Mouse (Mus musculus) cerebellum, postnatal 10 days (tissue): ENCODE measurements around the gene Ascc1.

ENCODE experiments used
- DNase-seq, 2 experiments: peaks; one replicate each; pipeline ENCODE4 v3.0.0; 2021; ENCODE audit warnings: mixed read lengths in 2 of 2

The Ascc1 gene

GRCm38 (mm10) chr10:60080982-60081825, 78.6 kb downstream of the Ascc1 start:
- DNase-seq, result peak; percentile 56 to 67

DNA sequence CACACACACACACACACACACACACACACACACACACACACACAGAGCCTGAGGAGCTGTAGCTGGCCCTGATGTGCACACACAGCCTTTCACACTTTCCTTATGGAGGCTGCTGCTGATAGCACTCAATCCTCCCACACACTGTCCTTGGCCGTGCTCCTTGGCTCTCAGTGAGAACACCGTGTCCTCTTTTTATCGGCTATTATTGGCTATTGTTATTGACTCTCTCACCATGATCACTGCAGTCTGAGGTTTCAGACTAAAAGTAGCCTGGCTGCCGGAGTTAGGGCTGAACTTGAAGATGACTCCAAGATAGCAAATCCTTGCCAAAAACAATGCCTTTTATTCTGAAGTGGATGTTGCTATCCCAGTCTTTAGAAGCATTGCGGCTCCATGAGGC, 79.3 kb downstream of the Ascc1 start:
- DNase-seq, result no peak

DNA sequence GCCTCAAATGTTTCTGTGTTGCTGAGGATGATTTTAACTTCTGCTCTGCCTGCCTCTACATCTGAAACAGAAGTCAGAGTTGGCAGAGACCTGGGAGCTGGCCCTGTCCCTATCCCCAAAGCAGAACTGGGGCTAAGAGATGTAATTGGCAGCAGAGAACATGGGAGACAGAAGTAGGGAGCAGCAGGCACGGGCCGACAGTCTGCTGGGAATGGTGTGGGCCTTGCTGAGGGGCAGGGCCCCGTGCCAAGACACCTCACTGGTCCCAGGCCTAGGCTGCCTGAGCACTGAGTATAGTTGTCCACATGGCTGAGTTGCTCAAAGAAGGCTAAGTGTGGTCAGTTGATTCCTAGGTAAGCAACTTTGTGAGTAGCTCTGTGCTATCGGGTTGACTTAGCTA, 81.5 kb downstream of the Ascc1 start:
- DNase-seq, result peak; percentile 51 to 70

- DNase-seq, result peak; percentile 32 to 52
Observed at GRCm38 (mm10) chr10:60092311-60092710, 89.7 kb downstream of the Ascc1 start.

- no peak for DNase-seq
Observed at GRCm38 (mm10) chr10:60093751-60094150, 91.1 kb downstream of the Ascc1 start.

- no peak for DNase-seq
Observed at GRCm38 (mm10) chr10:60095558-60095957, 93.0 kb downstream of the Ascc1 start.

- no peak for DNase-seq
Observed at GRCm38 (mm10) chr10:60096302-60096701, 93.7 kb downstream of the Ascc1 start.

DNA sequence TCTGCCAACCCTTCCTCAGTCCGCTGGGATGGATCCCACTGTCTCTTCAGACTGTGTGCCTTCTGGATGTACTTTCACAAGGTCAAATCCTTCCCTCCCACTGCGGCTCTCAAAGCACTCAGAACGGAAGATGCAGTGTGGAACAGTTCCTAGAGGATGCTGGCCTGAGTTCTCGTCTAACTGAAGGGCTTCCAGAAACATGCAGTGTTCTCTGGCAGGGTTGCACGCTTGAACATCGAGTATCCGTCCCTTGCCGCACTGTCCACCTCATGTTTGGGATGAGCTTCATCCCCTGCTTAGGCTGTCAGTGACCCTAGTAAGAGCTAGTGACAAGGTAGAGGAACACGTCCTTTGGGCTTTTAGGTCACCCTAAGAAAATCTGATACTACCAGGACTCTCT, 94.5 kb downstream of the Ascc1 start:
- DNase-seq, result peak; percentile 63 to 69

- DNase-seq, result no peak
Observed at GRCm38 (mm10) chr10:60097774-60098173, 95.2 kb downstream of the Ascc1 start.

GRCm38 (mm10) chr10:60105391-60106145, 103.0 kb downstream of the Ascc1 start:
- peak; percentile 36 to 39 for DNase-seq

DNA sequence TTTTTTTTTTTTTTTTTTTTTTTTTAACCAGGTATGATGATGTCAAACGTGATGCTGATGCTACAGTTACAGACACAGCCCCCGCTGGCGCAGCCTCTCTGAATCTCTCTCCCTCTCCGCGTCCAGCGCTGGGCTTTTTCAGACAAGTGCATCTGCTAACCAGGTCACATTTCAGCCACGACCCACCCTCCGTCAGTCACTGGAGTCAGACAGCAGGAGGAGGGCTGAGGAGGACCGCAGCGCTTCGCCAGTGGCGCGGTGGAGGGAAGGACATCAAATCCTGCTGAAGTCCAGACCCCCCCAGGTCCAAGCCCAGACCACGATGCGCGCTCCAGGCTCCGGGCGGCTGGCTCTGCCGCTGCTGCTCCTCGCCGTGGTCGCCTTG, 103.5 kb downstream of the Ascc1 start, which contains the start of gene Spock2:
TSS of gene Spock2 (plus strand) at position 74 of the 385 bp plus-strand sequence.
- DNase-seq, result peak in 1 of 2 experiments; percentile 81

GRCm38 (mm10) chr10:60106531-60107186, 104.1 kb downstream of the Ascc1 start:
- DNase-seq, result peak; percentile 76 to 82

GRCm38 (mm10) chr10:60107448-60107847, 104.8 kb downstream of the Ascc1 start:
- peak; percentile 78 to 79 for DNase-seq

DNA sequence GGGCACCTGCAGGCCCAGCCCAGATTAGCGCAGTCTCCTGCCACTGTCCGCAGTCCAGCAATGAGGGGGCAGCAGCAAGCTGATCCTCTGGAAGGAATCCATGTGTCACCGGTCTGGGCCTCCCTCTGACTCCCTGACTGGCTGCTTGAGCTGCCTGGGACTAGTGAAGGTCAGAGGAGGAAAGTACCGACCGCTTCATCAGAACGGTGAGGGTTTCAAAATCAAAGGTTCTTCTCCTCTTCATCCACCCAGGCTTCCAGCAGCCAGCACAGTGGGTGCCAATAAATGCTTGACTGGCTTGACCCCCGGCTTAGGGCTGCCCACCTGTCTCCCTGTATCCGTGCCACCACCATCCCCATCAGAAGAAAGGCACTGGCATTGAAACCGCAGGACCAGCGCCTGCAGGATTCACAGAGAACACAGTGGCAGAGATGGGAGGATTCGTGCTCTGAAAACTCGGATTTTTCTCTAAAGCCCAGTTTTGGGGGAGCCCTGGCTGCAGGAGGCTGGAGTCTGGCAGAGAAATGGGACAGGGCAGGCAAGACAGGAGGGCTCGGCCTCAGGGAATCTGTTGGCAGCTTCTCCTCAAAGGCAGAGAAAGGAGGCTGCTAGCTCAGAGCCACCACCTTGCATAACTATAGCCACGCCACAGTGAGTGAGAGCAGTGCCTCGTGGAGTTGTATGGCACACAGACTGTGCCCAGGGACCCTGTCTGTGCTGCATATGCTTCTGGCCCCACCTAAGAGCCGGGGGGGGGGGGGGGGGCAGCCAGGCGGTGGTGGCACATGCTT, 105.9 kb downstream of the Ascc1 start:
- DNase-seq, result peak; percentile 75 to 85

GRCm38 (mm10) chr10:60109336-60109735, 106.7 kb downstream of the Ascc1 start:
- peak in 1 of 2 experiments; percentile 44 for DNase-seq

DNA sequence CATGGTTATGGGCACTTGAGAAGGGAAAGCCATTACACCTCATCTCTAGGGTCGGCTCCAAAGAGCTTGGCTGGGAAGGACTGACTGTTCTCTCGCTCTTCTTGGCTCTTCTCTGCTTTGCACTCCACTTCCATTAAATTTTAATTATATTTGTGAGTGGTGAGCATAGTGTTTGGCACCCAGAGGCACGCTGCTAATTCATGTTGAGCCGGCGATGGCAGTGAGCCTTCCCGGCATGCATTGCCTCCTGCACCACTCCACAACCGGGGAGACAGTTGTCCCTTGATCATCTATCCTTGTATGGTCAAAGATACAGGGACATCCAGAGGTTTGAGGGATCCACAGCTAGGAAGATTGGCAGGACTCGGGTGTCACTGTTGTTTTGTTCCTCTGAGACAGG, 107.4 kb downstream of the Ascc1 start:
- DNase-seq, result peak; percentile 36 to 48

GRCm38 (mm10) chr10:60110908-60111475, 108.4 kb downstream of the Ascc1 start:
- DNase-seq, result peak in 1 of 2 experiments; percentile 23

GRCm38 (mm10) chr10:60113965-60114690, 111.5 kb downstream of the Ascc1 start:
- no peak for DNase-seq

DNA sequence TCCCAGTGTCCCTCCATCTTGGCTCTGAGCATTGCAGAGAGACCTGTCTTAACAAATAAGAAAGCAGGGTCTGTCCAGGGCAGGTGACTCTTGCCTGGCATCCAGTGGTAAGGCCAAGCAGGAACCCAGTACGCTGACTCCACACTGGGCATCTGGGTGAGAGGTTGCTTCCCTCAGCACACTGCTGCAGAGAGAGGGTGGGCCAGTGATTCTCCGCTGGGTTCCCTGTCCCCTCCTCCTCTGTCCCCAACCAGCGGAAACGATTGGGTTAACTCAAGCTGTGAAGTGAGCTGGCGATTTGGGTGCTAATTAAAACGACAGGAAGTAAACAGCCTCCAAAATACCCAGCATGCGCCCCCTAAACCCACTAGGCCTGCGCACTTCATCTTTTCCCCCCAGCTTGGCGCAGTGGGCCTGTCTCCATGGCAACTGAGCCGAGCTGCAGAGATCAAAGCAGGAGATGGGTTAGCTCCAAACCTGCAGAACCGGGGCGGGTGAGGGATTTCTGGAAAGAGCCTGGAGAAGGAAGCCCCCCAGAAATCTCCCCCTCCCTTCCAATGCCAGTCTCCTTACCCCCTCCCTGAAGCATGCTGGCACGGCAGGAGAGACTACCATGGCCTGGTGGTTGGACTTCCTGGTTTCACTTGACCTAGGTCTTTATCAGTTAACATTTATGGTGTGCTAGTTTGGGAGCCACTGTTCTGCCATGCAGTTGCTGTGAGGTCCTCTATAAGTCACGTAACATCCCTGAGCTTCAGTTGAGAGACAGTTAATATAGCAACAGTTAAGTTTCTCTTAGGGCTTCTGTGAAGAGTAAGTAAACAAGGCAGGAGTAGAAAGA, 113.0 kb downstream of the Ascc1 start:
- peak; percentile 87 to 93 for DNase-seq

DNA sequence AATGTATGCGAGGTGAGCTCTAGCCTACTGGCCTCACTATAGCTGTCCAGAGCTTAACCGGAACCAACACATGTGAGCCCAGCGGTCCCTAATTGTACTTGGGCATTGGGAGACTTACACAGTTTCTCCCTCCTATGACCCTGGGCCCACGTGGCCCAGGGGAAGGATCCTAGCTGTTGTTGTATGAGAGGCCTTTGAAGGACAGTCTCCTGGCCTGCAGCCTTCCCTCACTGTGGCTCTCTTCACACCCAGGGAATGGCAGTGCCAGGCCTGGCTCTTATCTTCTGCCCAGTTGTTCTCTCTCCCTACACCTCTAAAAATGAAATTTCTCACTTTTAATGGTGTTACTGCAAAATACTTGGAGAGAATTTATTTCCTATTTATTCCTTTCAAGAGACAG, 114.4 kb downstream of the Ascc1 start:
- DNase-seq, result no peak
